Mouse (Mus musculus): ENCODE data around the gene Exosc7. TPM values are rescaled to one million over a fixed set of nuclear protein-coding genes. Genes with fewer than 3 reads are reported as not detected.

The Exosc7 gene
- polyA plus RNA-seq, 1 experiment, result 25.1 TPM

- no peak overlapping the region for H3K27ac ChIP-seq (ENCODE audit: insufficient read depth, low read depth, low read length)
- no peak for TF ChIP-seq CTCF (IDR thresholded peaks at IDR 0.05; ENCODE audit: low read depth, low read length)
- no peak for TF ChIP-seq POLR2A (IDR thresholded peaks at IDR 0.05; ENCODE audit: borderline replicate concordance, low read depth, low read length)
- H3K4me3 ChIP-seq (ENCODE audit: insufficient read depth, low read length), result no peak overlapping the region
- no peaks in the 10 kb centered on the region for H3K4me1 ChIP-seq (ENCODE audit: control insufficient read depth, insufficient read depth, low read length)
These were observed 8.7 kb upstream of the Exosc7 start for GRCm38 (mm10) chr9:123104362-123104761.

DNA sequence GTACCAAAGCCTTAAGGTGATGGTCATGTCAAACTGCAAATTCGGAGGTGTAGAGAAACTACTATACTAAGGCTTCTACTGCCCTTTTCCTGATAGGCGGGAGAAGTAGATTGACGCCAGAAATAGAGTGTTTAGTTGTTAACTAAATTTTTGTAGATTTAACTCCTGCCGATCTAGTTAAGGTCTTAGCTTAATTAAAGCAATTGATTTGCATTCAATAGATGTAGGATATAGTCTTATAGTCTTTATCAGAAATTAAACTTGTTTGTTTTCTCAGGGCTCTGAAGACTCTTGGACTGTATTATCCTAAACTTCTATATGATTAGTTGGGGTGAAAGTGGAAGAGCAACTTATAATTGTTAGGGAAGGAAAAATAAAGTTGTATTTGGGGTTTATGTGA is 5.8 kb upstream of the Exosc7 start:
- H3K4me1 ChIP-seq (ENCODE audit: control insufficient read depth, insufficient read depth, low read length), result peaks cover 8% of the 10 kb centered on the region
- TF ChIP-seq POLR2A (IDR thresholded peaks at IDR 0.05; ENCODE audit: borderline replicate concordance, low read depth, low read length) (no peak), CTCF (IDR thresholded peaks at IDR 0.05; ENCODE audit: low read depth, low read length) (no peak)
- no peak overlapping the region for H3K27ac ChIP-seq (ENCODE audit: insufficient read depth, low read depth, low read length)
- H3K4me3 ChIP-seq (ENCODE audit: insufficient read depth, low read length), result no peak overlapping the region

- no peak overlapping the region for H3K27ac ChIP-seq (ENCODE audit: insufficient read depth, low read depth, low read length)
These were observed 3.8 kb upstream of the Exosc7 start for GRCm38 (mm10) chr9:123109188-123109587.

DNA sequence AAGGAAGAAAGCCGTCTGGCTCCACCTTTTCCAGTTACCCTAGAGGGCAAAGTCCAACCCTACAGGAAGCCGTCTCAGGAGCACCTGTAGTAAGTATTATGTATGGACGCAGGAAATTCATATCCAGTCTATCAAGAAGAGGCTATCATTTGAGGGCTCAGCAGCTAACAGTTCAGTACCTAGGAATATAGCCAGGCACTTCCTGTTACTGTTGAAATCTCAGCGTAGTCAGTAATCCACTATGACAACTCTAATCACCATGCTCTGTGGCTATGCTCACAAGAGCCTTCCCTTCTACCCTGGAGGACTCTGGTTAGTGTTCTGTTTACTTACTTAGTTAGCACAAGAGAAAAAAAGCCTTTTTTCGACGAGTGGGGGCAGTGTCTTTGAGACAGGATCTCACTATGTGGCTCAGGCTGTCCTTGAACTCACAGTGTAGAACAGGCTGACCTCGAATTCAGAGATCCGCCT is 1.2 kb upstream of the Exosc7 start:
- Histone ChIP-seq H3K27ac (ENCODE audit: insufficient read depth, low read depth, low read length) (no peak overlapping the region), H3K4me3 (ENCODE audit: insufficient read depth, low read length) (peak overlapping the region; percentile 80), H3K4me1 (ENCODE audit: control insufficient read depth, insufficient read depth, low read length) (peaks cover 11% of the 10 kb centered on the region)
- TF ChIP-seq POLR2A (IDR thresholded peaks at IDR 0.05; ENCODE audit: borderline replicate concordance, low read depth, low read length), result no peak
- TF ChIP-seq CTCF (IDR thresholded peaks at IDR 0.05; ENCODE audit: low read depth, low read length), result no peak

More at GRCm38 (mm10) chr9:123109188-123109587, 3.8 kb upstream of the Exosc7 start:
- H3K4me3 ChIP-seq (ENCODE audit: insufficient read depth, low read length), result no peak overlapping the region
- TF ChIP-seq POLR2A (IDR thresholded peaks at IDR 0.05; ENCODE audit: borderline replicate concordance, low read depth, low read length), result no peak
- TF ChIP-seq CTCF (IDR thresholded peaks at IDR 0.05; ENCODE audit: low read depth, low read length), result no peak
- peaks cover 11% of the 10 kb centered on the region for H3K4me1 ChIP-seq (ENCODE audit: control insufficient read depth, insufficient read depth, low read length)

GRCm38 (mm10) chr9:123113931-123114330 is 916 bp downstream of the Exosc7 start:
- H3K27ac ChIP-seq (ENCODE audit: insufficient read depth, low read depth, low read length), result no peak overlapping the region
- peak overlapping the region; percentile 80 for H3K4me3 ChIP-seq (ENCODE audit: insufficient read depth, low read length)
- TF ChIP-seq POLR2A (IDR thresholded peaks at IDR 0.05; ENCODE audit: borderline replicate concordance, low read depth, low read length) (no peak), CTCF (IDR thresholded peaks at IDR 0.05; ENCODE audit: low read depth, low read length) (no peak)
- peaks cover 11% of the 10 kb centered on the region for H3K4me1 ChIP-seq (ENCODE audit: control insufficient read depth, insufficient read depth, low read length)

- no peak for TF ChIP-seq CTCF (IDR thresholded peaks at IDR 0.05; ENCODE audit: low read depth, low read length)
- no peak for TF ChIP-seq POLR2A (IDR thresholded peaks at IDR 0.05; ENCODE audit: borderline replicate concordance, low read depth, low read length)
- H3K4me3 ChIP-seq (ENCODE audit: insufficient read depth, low read length), result no peak overlapping the region
- H3K4me1 ChIP-seq (ENCODE audit: control insufficient read depth, insufficient read depth, low read length), result peaks cover 11% of the 10 kb centered on the region
- H3K27ac ChIP-seq (ENCODE audit: insufficient read depth, low read depth, low read length), result no peak overlapping the region
These were observed 2.6 kb downstream of the Exosc7 start for GRCm38 (mm10) chr9:123115566-123115965.

DNA sequence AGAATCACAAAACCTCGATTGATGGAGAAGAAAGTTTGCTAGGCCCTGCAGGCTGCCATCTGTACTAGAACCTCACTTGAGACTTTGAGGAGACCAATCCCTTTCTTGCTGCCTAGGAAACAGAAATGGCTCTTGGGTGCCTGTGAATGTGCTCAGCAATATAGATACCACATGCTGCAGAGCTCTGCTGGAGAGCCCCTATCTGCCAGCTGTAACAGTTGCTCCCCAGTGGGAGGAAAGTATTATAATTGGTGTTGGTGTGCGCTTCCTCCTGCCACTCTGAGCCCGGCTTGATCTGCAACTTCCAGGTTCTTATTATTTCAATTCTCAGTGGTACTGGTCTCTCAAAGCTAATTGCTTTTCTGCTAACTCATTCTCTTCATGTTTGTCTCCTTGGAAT is 10.0 kb downstream of the Exosc7 start:
- no peak for TF ChIP-seq CTCF (IDR thresholded peaks at IDR 0.05; ENCODE audit: low read depth, low read length)
- no peak for TF ChIP-seq POLR2A (IDR thresholded peaks at IDR 0.05; ENCODE audit: borderline replicate concordance, low read depth, low read length)
- Histone ChIP-seq H3K27ac (ENCODE audit: insufficient read depth, low read depth, low read length) (no peak overlapping the region), H3K4me3 (ENCODE audit: insufficient read depth, low read length) (no peak overlapping the region), H3K4me1 (ENCODE audit: control insufficient read depth, insufficient read depth, low read length) (no peaks in the 10 kb centered on the region)

DNA sequence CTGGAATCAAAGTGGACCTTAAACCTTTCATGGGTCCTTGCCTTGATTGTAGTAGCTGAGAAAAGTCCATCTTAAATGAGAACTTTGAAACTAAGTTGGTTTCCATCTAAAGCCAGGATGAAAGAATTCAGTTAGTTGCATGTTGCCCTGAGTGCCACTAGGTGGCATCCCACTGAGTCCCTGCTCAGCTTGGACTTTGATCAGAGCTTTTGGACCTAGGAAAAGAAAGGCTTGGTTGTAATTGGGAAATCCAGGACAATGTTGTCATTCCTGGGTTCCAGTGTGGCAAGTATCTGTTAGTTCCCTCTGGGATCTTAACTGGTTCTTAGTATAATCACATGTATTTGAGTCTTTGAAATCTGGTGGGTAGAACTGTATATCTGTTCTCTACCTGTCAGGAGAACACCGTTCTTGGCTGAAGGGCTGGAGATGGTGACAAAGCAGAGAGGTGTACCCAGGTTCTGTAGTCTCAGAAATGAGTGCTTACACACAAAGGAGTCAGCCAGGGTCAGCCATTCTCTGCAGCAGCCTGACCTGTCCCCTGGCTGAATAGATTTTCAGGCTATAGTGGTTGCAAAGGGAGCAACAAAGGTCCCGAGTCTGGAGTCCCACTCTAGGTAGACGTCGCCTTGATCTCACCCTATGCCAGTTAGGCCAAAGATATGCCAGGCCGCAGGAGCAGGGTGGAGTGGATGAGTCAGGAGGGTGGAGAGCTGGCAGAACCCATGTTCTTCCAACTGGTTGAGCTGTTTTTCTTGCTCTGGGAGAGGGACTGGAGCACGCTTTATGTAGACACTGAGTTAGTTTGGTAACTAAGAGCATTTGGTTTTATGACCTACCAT is 10.8 kb downstream of the Exosc7 start:
- no peak overlapping the region for H3K27ac ChIP-seq (ENCODE audit: insufficient read depth, low read depth, low read length)
- H3K4me1 ChIP-seq (ENCODE audit: control insufficient read depth, insufficient read depth, low read length), result no peaks in the 10 kb centered on the region
- no peak overlapping the region for H3K4me3 ChIP-seq (ENCODE audit: insufficient read depth, low read length)
- TF ChIP-seq POLR2A (IDR thresholded peaks at IDR 0.05; ENCODE audit: borderline replicate concordance, low read depth, low read length), result no peak
- no peak; the same call in 1 of the 2 replicates for TF ChIP-seq CTCF (IDR thresholded peaks at IDR 0.05; ENCODE audit: low read depth, low read length)

GRCm38 (mm10) chr9:123124413-123124981 is 11.5 kb downstream of the Exosc7 start:
- TF ChIP-seq CTCF (IDR thresholded peaks at IDR 0.05; ENCODE audit: low read depth, low read length) (no peak), POLR2A (IDR thresholded peaks at IDR 0.05; ENCODE audit: borderline replicate concordance, low read depth, low read length) (no peak)
- H3K27ac ChIP-seq (ENCODE audit: insufficient read depth, low read depth, low read length), result no peak overlapping the region

GRCm38 (mm10) chr9:123127663-123128062 is 14.6 kb downstream of the Exosc7 start:
- Histone ChIP-seq H3K27ac (ENCODE audit: insufficient read depth, low read depth, low read length) (no peak overlapping the region), H3K4me3 (ENCODE audit: insufficient read depth, low read length) (no peak overlapping the region), H3K4me1 (ENCODE audit: control insufficient read depth, insufficient read depth, low read length) (no peaks in the 10 kb centered on the region)
- TF ChIP-seq CTCF (IDR thresholded peaks at IDR 0.05; ENCODE audit: low read depth, low read length) (no peak), POLR2A (IDR thresholded peaks at IDR 0.05; ENCODE audit: borderline replicate concordance, low read depth, low read length) (no peak)

More at GRCm38 (mm10) chr9:123124413-123124981, 11.5 kb downstream of the Exosc7 start:
- Histone ChIP-seq H3K4me1 (ENCODE audit: control insufficient read depth, insufficient read depth, low read length) (no peaks in the 10 kb centered on the region), H3K4me3 (ENCODE audit: insufficient read depth, low read length) (no peak overlapping the region)

Data from bone marrow macrophage, adult 2 months (primary cell).